Mouse (Mus musculus) left cerebral cortex, adult 9 months (tissue): Measurements from ENCODE around the gene Wdr54.
A peak's percentile ranks its signal among the peaks of the same experiment; 100 is the strongest.
"Not testable (repeated sequence)": the region's sequence is repeated elsewhere in the genome, so short reads cannot be mapped to it uniquely, and the experiment has no call there.

Experiments used
- DNase-seq, 2 experiments: peaks; one replicate each; pipeline ENCODE4 v3.0.0; 2022; ENCODE audit warnings: low spot score in 2 of 2

Gene Wdr54

DNA sequence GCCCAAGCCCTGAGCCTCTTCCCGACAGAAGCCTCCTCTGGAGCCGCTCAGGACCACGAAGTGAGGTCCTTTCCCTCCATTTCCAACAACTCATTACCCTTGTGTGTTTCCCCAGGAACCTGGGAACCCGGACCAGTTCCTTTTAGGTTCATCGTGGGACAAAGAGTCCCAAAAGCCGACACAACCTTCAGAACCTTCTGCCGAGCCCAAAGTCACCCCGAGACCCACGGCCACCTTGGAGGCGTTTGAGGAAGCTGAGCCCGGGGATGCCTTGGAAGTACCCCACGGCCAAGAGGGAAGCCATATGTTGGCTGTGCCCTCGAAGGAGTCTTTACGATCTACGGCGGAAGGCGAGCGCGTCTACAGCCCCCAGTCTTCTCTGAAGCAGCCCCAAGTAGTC, 5.2 kb upstream of the Wdr54 start:
- no peak for DNase-seq

GRCm38 (mm10) chr6:83159456-83159855, 3.3 kb upstream of the Wdr54 start:
- not testable (repeated sequence) for DNase-seq

DNA sequence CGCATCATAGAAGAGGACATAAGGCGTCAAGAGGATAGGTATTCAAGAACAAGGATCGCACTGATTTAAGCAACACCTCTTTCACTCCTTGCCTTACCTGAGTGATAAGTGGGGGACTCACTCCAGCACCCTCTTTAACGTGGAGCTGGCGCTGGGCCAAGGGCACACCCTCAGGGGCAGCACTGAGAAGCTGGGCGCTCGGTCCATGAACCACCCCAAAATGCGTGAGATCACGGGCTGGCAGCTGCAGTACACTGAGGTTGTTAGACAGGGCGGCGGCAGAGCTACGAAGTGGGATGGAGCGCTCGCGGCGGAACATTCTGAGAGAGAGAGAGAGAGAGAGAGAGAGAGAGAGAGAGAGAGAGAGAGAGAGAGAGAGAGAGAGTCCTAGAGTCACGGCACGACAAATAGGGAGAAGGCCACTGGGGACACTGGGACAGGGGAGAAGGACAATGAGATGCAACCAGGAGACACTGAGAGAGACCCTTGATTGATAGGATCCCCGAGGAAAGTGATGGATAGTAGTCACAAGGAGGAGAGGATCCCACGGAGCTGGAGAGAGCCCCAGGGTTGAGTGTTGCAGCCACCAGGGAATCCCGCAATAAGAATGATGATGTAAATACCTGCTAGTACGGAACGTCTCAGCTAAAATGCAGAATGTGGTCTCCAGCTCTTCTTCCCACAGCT, 502 bp downstream of the Wdr54 start:
- no peak for DNase-seq

DNA sequence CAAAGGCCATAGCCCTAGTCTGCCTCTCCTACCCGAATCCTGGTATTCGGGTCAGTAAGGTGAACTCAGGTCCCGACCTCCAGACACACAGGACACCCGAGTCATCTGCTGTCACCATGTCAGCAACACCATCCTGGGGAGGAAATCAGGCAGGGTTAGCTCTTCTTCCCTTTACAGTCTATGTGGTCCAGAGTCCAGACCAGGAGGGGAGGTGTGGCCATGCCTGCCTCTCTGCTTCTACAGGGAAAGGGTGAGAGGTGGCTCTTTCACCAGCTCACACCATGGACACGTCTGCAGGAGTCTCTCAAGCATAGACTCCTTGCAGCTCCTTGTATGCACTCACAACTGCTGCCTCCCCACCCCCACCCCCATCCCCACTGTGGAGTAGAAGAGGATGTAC, 2.7 kb downstream of the Wdr54 start:
- DNase-seq: no peak

- DNase-seq: no peak
Observed at GRCm38 (mm10) chr6:83153038-83153437, 3.2 kb downstream of the Wdr54 start.

DNA sequence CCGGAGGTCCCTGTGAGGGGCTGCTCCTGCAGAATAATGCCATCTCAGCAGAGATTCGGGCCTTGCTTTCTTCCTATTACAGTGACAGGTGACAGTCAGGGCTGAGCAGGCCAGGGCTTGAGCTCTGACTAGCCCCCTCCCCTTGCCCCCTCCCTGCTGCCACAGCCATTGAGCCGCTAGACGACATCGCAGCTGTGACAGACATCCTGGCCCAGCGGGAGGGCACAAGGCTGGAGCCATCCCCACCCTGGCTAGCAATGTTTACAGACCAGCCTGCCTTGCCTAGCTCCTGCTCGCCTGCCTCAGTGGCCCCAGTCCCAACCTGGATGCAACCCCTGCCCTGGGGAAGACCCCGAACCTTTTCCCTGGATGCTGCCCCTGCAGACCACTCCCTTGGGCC, 4.5 kb downstream of the Wdr54 start:
- no peak for DNase-seq

DNA sequence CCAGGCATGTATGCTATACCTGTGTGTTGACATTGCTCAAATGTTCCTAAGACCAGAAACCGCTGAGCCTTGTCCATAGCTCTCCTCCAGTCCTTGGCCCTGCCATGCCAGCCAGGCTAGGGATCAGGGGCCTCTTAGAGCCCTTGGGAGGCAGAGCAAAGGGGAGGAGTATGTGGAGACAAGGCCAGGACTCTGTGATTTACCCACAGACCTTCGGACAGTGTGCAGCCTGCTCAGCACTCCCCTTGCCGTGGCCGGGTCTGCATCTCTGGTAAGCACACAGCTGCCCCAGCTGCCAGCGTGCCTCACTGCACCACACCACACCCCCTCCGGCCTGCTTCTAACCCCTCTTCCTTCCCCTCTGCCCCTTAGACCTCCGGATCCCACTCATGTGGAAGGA, 8.9 kb downstream of the Wdr54 start:
- no peak for DNase-seq

- no peak for DNase-seq
Observed at GRCm38 (mm10) chr6:83145805-83146204, 10.4 kb downstream of the Wdr54 start.

DNA sequence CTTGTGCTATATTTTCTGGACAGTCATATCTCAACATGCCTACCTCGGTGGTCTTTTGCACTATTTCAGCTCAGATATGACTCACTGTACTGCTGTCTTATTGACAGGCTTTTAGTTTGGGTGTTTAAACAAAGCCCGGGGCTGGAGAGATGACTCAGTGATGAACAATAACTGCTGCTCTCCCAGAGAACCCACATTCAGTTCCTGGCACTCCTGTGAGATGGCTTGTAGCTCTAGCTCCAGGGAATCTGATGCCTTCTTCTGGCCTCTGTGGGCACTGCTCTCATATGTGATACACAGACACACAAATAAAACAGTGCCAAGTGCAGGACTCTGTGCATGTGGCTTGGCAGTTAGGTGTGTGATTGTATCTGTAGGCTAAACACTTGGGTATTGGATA, 11.0 kb downstream of the Wdr54 start:
- no peak for DNase-seq

DNA sequence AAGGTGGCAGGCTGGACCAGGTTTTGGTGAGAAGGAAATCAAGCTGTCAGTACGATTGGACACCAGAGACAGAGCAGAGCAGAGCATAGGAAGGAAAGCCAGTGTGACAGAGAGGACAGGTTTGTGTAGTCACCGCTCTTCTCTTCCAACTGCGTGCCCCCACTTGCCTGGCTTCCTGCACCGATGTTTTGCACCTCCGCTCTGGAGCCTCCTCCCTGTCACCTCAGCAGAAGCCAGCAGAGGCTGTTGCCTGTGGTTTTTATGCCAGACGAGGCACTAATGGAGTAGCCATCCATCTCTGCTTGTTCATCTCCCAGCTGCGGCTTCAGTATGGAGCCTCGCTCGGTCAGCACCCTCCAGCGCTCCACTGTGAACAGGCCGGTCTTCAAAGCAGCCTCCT, 13.3 kb downstream of the Wdr54 start:
- peak in 1 of 2 experiments; percentile 62 for DNase-seq

GRCm38 (mm10) chr6:83142211-83142731, 13.9 kb downstream of the Wdr54 start:
- DNase-seq: peak in 1 of 2 experiments; percentile 72

- DNase-seq: no peak
Observed at GRCm38 (mm10) chr6:83141636-83142035, 14.6 kb downstream of the Wdr54 start.

DNA sequence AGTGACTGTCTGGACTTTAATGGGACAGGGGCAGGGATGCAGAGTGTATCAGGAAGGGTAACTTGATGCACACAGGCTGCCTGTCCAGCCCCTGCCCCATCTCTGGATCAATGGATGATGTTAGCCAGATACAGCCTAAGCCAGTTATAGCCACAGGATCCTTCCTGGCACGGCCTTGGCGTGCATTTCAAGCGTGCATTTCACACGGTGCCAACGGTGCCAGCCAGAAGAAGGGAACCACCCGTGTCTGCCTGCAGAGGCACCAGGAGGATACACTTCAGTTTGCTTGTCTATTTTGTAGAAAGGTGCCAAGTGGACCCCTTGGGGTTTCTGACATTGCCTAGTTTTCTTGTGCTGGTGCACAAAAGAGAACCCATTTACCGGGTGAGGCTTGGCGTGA, 16.2 kb downstream of the Wdr54 start:
- DNase-seq: no peak

- no peak for DNase-seq
Observed at GRCm38 (mm10) chr6:83138056-83138455, 18.1 kb downstream of the Wdr54 start.

GRCm38 (mm10) chr6:83137576-83137950, 18.6 kb downstream of the Wdr54 start:
- DNase-seq: peak; percentile 69 to 79

- DNase-seq: no peak
Observed at GRCm38 (mm10) chr6:83136881-83137575, 19.2 kb downstream of the Wdr54 start.

- no peak for DNase-seq
Observed at GRCm38 (mm10) chr6:83136291-83136880, 19.8 kb downstream of the Wdr54 start.

DNA sequence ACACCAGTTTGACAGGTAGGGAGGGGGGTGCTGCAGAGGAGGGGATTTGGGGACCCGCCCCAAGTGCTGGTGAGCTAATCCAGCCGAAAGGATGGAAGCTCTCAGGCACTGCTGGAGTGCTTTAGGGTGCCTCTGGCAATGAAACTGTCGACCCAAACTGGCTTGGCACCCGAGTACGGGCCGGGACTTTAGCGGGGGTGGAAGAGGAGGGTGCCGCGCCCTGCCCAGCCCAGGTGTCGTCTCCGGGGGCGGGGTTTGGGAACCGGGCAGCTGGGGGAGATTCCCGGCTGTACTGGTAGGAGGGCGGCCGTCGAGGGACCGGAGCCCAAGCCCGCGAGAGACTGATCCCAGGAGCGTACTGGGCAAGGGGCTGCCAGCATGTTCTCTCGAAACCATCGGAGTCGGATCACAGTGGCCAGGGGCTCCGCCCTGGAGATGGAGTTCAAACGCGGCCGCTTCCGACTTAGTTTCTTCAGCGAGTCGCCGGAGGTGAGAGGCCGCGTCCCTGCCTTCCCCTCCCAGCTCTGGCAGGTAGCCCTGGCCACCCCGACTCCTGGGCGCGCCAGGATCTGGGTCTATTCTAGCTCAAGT, 20.5 kb downstream of the Wdr54 start:
- no peak for DNase-seq

DNA sequence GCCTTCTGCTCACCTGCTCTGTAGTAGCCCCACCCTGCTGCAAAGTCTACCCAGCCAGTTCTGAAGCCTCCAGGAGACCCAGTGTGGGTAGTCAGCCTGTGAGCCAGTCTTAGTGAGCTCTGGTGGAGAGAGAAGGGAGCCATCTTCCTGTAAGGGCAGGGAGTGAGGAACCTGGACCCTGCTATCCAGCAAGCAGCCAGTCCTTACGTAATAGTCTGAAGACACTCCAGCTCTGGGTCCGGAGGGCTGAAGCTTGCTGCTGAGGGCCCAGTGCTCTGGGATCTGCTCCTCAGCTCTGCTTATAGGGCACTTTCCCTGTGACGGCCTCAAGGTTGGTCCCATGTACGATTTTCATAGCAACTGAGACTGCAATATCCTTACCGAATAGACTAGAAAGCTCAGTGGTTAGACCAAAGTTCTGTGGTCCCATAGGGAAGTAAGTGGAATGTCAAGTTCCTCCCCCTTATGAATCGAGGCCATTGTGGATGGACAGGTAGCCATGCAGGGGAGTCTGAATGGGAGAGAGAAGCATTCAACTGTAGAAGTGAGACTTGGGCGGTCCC, 21.2 kb downstream of the Wdr54 start, which contains the start of gene Rtkn:
Gene Rtkn (plus strand): TSS at position 513 of the 563 bp plus-strand sequence.
- DNase-seq: no peak

DNA sequence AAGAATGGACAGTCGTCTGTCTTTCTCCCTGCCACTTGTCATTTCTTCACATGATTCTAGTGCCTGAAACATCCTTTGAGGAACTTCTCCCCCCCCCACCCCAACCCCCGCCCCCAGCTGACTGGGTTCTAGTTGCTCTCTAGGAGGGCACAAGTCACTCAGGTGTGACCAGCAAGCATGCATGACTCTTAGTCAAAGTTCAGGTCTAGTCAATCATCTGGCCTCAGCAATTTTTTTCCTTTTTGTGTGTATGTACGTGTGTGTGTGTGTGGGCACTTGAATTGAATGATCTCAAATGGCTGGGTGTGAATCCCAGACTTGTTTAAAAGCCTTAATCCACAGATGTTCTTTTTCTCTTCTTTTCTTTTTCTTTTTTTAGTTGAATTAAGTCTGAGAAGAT, 22.0 kb downstream of the Wdr54 start:
- no peak for DNase-seq

GRCm38 (mm10) chr6:83132176-83132919, 23.8 kb downstream of the Wdr54 start:
- DNase-seq: no peak
